In genomic region chr5:107359395-107360053, GRCm38 (mm10) we compare ENCODE assay signal across 8 mouse cellular contexts. TPM values are rescaled to one million over a fixed set of nuclear protein-coding genes. Genes with fewer than 3 reads are reported as not detected.
DNase-seq lines count a peak whose midpoint lies in the region; ATAC-seq lines count a peak whose summit lies in the region.

No protein-coding gene starts in this region.

- peak overlapping the region; percentile 63 for H3K4me2 ChIP-seq in hindbrain, embryonic 15.5 days

- no peaks in the 10 kb centered on the region for H3K9me3 ChIP-seq in hindbrain, embryonic 15.5 days

- no peaks in the 10 kb centered on the region for H3K36me3 ChIP-seq in hindbrain, embryonic 15.5 days

- peak; percentile 87 for DNase-seq in T-cell, adult 2 months (ENCODE audit: low spot score)
- DNase-seq in cerebellum, postnatal 36 days = peak; percentile 84 to 88
- peak; percentile 82 to 87 for DNase-seq in frontal cortex, postnatal 36 days (ENCODE audit: low spot score in 2 of 2)
- peak; percentile 81 for DNase-seq in left cerebral cortex, adult 11 months (ENCODE audit: low spot score)
- DNase-seq in lung, postnatal 4 days = peak; percentile 91 to 92
- peak; percentile 77 for DNase-seq in retina, postnatal 7 days (ENCODE audit: low read depth, low spot score)
- DNase-seq in urinary bladder, adult 2 months (ENCODE audit: low spot score) = peak; percentile 59

- H3K27me3 ChIP-seq in hindbrain, embryonic 15.5 days = no peaks in the 10 kb centered on the region

- peak; percentile 97 for ATAC-seq in hindbrain, embryonic 15.5 days (ENCODE audit: low FRiP score, low read depth)

- peaks cover 3% of the 10 kb centered on the region; the same call in 1 of the 2 replicates for H3K4me1 ChIP-seq in hindbrain, embryonic 15.5 days (replicated peaks)

- whole genome bisulfite sequencing in hindbrain, embryonic 15.5 days = under 1% methylated on average over 27 of the region's 40 CpGs

- H3K9ac ChIP-seq in hindbrain, embryonic 15.5 days = peak overlapping the region; percentile 43

- peak overlapping the region; percentile 60 for H3K4me3 ChIP-seq in hindbrain, embryonic 15.5 days

- H3K27ac ChIP-seq in hindbrain, embryonic 15.5 days (replicated peaks) = peak overlapping the region; percentile 84

RNA-seq across cellular contexts. Expression of gene Brdt, which starts 28.6 kb away (rescaled TPM):
- 3.3 and 3.7 TPM in 2 replicates for polyA plus RNA-seq in hindbrain, embryonic 15.5 days (2015; fragmentation: Nextera tagmentation; extraction: Ambion mirVana)
- polyA plus RNA-seq in urinary bladder, adult 2 months (2012; rRNA removed) = 2.5 and 2.7 TPM in 2 replicates

RNA-seq across cellular contexts. Expression of gene Ephx4, which starts 43.0 kb away (rescaled TPM):
- polyA plus RNA-seq in hindbrain, embryonic 15.5 days (2015; fragmentation: Nextera tagmentation; extraction: Ambion mirVana) = 2.7 and 3.3 TPM in 2 replicates
- polyA plus RNA-seq in urinary bladder, adult 2 months (2012; rRNA removed) = 0.40 and 0.70 TPM in 2 replicates

Comparison
In these comparisons a context has a peak if more than half of its experiments do, and no peak if none do; other contexts are left out.
1. Peak in every context shown above with its lines: DNase-seq, ATAC-seq, H3K4me3 ChIP-seq and H3K27ac ChIP-seq.